Comparison of ENCODE assay signal across 8 mouse cellular contexts in the genomic region with DNA sequence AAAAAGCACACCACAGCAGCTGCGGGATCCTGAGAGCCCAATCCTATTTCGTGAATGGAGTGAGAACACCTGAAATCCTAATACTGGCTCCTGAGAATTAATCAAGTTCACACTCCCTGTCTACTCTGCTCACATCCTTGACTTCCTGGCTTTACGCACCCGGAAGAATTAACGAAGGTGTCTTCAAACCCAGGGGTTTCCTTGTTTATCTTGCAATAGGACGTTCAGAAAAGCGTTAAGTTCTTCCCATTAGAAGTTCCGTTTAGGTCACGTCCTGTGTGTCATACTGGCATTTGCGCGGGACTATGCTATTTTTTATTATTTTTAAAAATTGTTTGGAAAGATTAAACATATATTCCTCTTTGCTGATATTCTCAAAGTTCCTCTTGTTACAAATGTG. TPM values are rescaled to one million over a fixed set of nuclear protein-coding genes. Genes with fewer than 3 reads are reported as not detected.
A peak's percentile ranks its signal among the peaks of the same experiment; 100 is the strongest.
DNase-seq lines count a peak whose midpoint lies in the region; ATAC-seq lines count a peak whose summit lies in the region.

No protein-coding gene starts in this region.

- H3K4me1 ChIP-seq in heart, embryonic 16.5 days (ENCODE audit: control insufficient read depth, insufficient read depth, low read length): peaks cover 26% of the 10 kb centered on the region
- H3K4me1 ChIP-seq in hindbrain, embryonic 14.5 days (replicated peaks; ENCODE audit: control insufficient read depth, insufficient read depth, low read length): peaks cover 15% of the 10 kb centered on the region

- peak overlapping the region; percentile 85 for H3K27ac ChIP-seq in heart, embryonic 16.5 days (ENCODE audit: low read length)
- H3K27ac ChIP-seq in hindbrain, embryonic 14.5 days: peak overlapping the region; percentile 56

- WGBS in heart, embryonic 16.5 days: 2% methylated on average over 11 of the region's 11 CpGs
- WGBS in hindbrain, embryonic 14.5 days: 5% methylated on average over 11 of the region's 11 CpGs

- H3K9me3 ChIP-seq in heart, embryonic 16.5 days (replicated peaks; ENCODE audit: control insufficient read depth, low read length): no peaks in the 10 kb centered on the region
- H3K9me3 ChIP-seq in hindbrain, embryonic 14.5 days (ENCODE audit: control insufficient read depth, low read length): no peaks in the 10 kb centered on the region

- no peaks in the 10 kb centered on the region for H3K27me3 ChIP-seq in heart, embryonic 16.5 days (ENCODE audit: control insufficient read depth, insufficient read depth, low read length)
- no peaks in the 10 kb centered on the region for H3K27me3 ChIP-seq in hindbrain, embryonic 14.5 days (ENCODE audit: control insufficient read depth, insufficient read depth, low read length)

- DNase-seq in heart, adult 18-20 months: no peak
- peak; percentile 54 for DNase-seq in T-cell, adult 2 months (ENCODE audit: low spot score)
- no peak for DNase-seq in hindbrain, embryonic 14.5 days (ENCODE audit: low spot score)
- no peak for DNase-seq in right cerebral cortex, adult 2 months (ENCODE audit: low spot score in 2 of 2)
- DNase-seq in adrenal gland, adult 2 months: no peak
- no peak for DNase-seq in thymus, postnatal 25 days

- H3K4me2 ChIP-seq in heart, embryonic 16.5 days (ENCODE audit: low read depth, low read length): peak overlapping the region; percentile 96
- peak overlapping the region; percentile 58 for H3K4me2 ChIP-seq in hindbrain, embryonic 14.5 days (replicated peaks)

- ATAC-seq in heart, embryonic 16.5 days (replicated peaks; ENCODE audit: extremely low read depth, insufficient read depth, low FRiP score): no peak
- no peak for ATAC-seq in hindbrain, embryonic 14.5 days (ENCODE audit: low FRiP score)
- ATAC-seq in megakaryocyte-erythroid progenitor cell, adult 5-6 weeks (replicated peaks; ENCODE audit: low FRiP score, low TSS enrichment, poor library complexity, severe bottlenecking): 0 out of 2 replicates have a peak, but pooled peaks have one; percentile 2

- H3K4me3 ChIP-seq in heart, embryonic 16.5 days (ENCODE audit: low read length): peak overlapping the region; percentile 58
- peak overlapping the region; percentile 98 for H3K4me3 ChIP-seq in hindbrain, embryonic 14.5 days (replicated peaks; ENCODE audit: low read length)

- peak overlapping the region; percentile 74 for H3K9ac ChIP-seq in heart, embryonic 16.5 days (ENCODE audit: low read length)
- peak overlapping the region; percentile 40 for H3K9ac ChIP-seq in hindbrain, embryonic 14.5 days

- H3K36me3 ChIP-seq in heart, embryonic 16.5 days (ENCODE audit: control insufficient read depth, insufficient read depth): no peaks in the 10 kb centered on the region
- no peaks in the 10 kb centered on the region for H3K36me3 ChIP-seq in hindbrain, embryonic 14.5 days (replicated peaks; ENCODE audit: control insufficient read depth, insufficient read depth)

RNA-seq across cellular contexts. Expression of gene Fryl, which starts 0.7 kb away (rescaled TPM):
- polyA plus RNA-seq in heart, embryonic 16.5 days (2015; fragmentation: Nextera tagmentation; extraction: Ambion mirVana): 25.5 and 26.4 TPM in 2 replicates
- total RNA-seq in heart, adult 18-20 months (2021): 10 to 100 TPM; 28.8 to 40.5 TPM
- polyA plus RNA-seq in hindbrain, embryonic 14.5 days (2014; fragmentation: Nextera tagmentation; extraction: Ambion mirVana): 40.7 and 45.2 TPM in 2 replicates
- 96.9 and 132 TPM in 2 replicates for total RNA-seq in megakaryocyte-erythroid progenitor cell, adult 5-6 weeks (2014; fragmentation: Nextera tagmentation)
- total RNA-seq in megakaryocyte-erythroid progenitor cell, adult 5-6 weeks (2017): 45.9 and 90.8 TPM in 2 replicates
- 10 to 100 TPM; 31.5 to 43.3 TPM for total RNA-seq in adrenal gland, adult 2 months (2021)
- 40.7 and 41.3 TPM in 2 replicates for polyA plus RNA-seq in adrenal gland, adult 2 months (2012; rRNA removed)

RNA-seq across cellular contexts. Expression of gene Ociad1, which starts 35.5 kb away (rescaled TPM):
- polyA plus RNA-seq in heart, embryonic 16.5 days (2015; fragmentation: Nextera tagmentation; extraction: Ambion mirVana): 283 and 317 TPM in 2 replicates
- total RNA-seq in heart, adult 18-20 months (2021): 100 to 1,000 TPM; 259 to 269 TPM
- polyA plus RNA-seq in hindbrain, embryonic 14.5 days (2014; fragmentation: Nextera tagmentation; extraction: Ambion mirVana): 226 and 246 TPM in 2 replicates
- total RNA-seq in megakaryocyte-erythroid progenitor cell, adult 5-6 weeks (2014; fragmentation: Nextera tagmentation): 223 and 270 TPM in 2 replicates
- 192 and 410 TPM in 2 replicates for total RNA-seq in megakaryocyte-erythroid progenitor cell, adult 5-6 weeks (2017)
- 100 to 1,000 TPM; 238 to 275 TPM for total RNA-seq in adrenal gland, adult 2 months (2021)
- 113 and 114 TPM in 2 replicates for polyA plus RNA-seq in adrenal gland, adult 2 months (2012; rRNA removed)
